Mouse (Mus musculus): ENCODE data around the gene Ap3m1. TPM values are rescaled to one million over a fixed set of nuclear protein-coding genes. Genes with fewer than 3 reads are reported as not detected.

Ap3m1 gene
- polyA plus RNA-seq, 1 experiment = 64.9 TPM

GRCm38 (mm10) chr14:21074398-21075320 is 22.4 kb upstream of the Ap3m1 start:
- Histone ChIP-seq H3K4me3 (ENCODE audit: insufficient read depth, low read length) (no peak overlapping the region), H3K27ac (ENCODE audit: insufficient read depth, low read length) (no peak overlapping the region), H3K4me1 (ENCODE audit: control insufficient read depth, insufficient read depth, low read length) (peaks cover 4% of the 10 kb centered on the region; the same call in 1 of the 2 replicates)
- TF ChIP-seq POLR2A (IDR thresholded peaks at IDR 0.05; ENCODE audit: extremely low read depth, insufficient read depth, low read length) (no peak), CTCF (IDR thresholded peaks at IDR 0.05; ENCODE audit: extremely low read depth, insufficient read depth, low read length) (no peak)

GRCm38 (mm10) chr14:21073981-21074380 is 21.7 kb upstream of the Ap3m1 start:
- no peak overlapping the region for H3K4me3 ChIP-seq (ENCODE audit: insufficient read depth, low read length)
- H3K4me1 ChIP-seq (ENCODE audit: control insufficient read depth, insufficient read depth, low read length) = peaks cover 4% of the 10 kb centered on the region; the same call in 1 of the 2 replicates
- TF ChIP-seq CTCF (IDR thresholded peaks at IDR 0.05; ENCODE audit: extremely low read depth, insufficient read depth, low read length) (no peak), POLR2A (IDR thresholded peaks at IDR 0.05; ENCODE audit: extremely low read depth, insufficient read depth, low read length) (no peak)
- H3K27ac ChIP-seq (ENCODE audit: insufficient read depth, low read length) = no peak overlapping the region

GRCm38 (mm10) chr14:21069594-21069993 is 17.3 kb upstream of the Ap3m1 start:
- no peak overlapping the region for H3K27ac ChIP-seq (ENCODE audit: insufficient read depth, low read length)
- no peak for TF ChIP-seq CTCF (IDR thresholded peaks at IDR 0.05; ENCODE audit: extremely low read depth, insufficient read depth, low read length)
- no peak for TF ChIP-seq POLR2A (IDR thresholded peaks at IDR 0.05; ENCODE audit: extremely low read depth, insufficient read depth, low read length)
- no peak overlapping the region for H3K4me3 ChIP-seq (ENCODE audit: insufficient read depth, low read length)
- no peaks in the 10 kb centered on the region for H3K4me1 ChIP-seq (ENCODE audit: control insufficient read depth, insufficient read depth, low read length)

- Histone ChIP-seq H3K27ac (ENCODE audit: insufficient read depth, low read length) (no peak overlapping the region), H3K4me3 (ENCODE audit: insufficient read depth, low read length) (no peak overlapping the region), H3K4me1 (ENCODE audit: control insufficient read depth, insufficient read depth, low read length) (no peaks in the 10 kb centered on the region)
- no peak for TF ChIP-seq POLR2A (IDR thresholded peaks at IDR 0.05; ENCODE audit: extremely low read depth, insufficient read depth, low read length)
- no peak for TF ChIP-seq CTCF (IDR thresholded peaks at IDR 0.05; ENCODE audit: extremely low read depth, insufficient read depth, low read length)
Measured at GRCm38 (mm10) chr14:21065490-21066162, 13.3 kb upstream of the Ap3m1 start.

- TF ChIP-seq POLR2A (IDR thresholded peaks at IDR 0.05; ENCODE audit: extremely low read depth, insufficient read depth, low read length) = no peak
- no peak for TF ChIP-seq CTCF (IDR thresholded peaks at IDR 0.05; ENCODE audit: extremely low read depth, insufficient read depth, low read length)
- H3K4me3 ChIP-seq (ENCODE audit: insufficient read depth, low read length) = no peak overlapping the region
- H3K27ac ChIP-seq (ENCODE audit: insufficient read depth, low read length) = no peak overlapping the region
- no peaks in the 10 kb centered on the region for H3K4me1 ChIP-seq (ENCODE audit: control insufficient read depth, insufficient read depth, low read length)
Measured at GRCm38 (mm10) chr14:21064321-21064720, 12.0 kb upstream of the Ap3m1 start.

- TF ChIP-seq CTCF (IDR thresholded peaks at IDR 0.05; ENCODE audit: extremely low read depth, insufficient read depth, low read length) = no peak
- TF ChIP-seq POLR2A (IDR thresholded peaks at IDR 0.05; ENCODE audit: extremely low read depth, insufficient read depth, low read length) = no peak
- Histone ChIP-seq H3K4me3 (ENCODE audit: insufficient read depth, low read length) (no peak overlapping the region), H3K4me1 (ENCODE audit: control insufficient read depth, insufficient read depth, low read length) (no peaks in the 10 kb centered on the region), H3K27ac (ENCODE audit: insufficient read depth, low read length) (no peak overlapping the region)
Measured at GRCm38 (mm10) chr14:21062766-21063513, 10.6 kb upstream of the Ap3m1 start.

GRCm38 (mm10) chr14:21058972-21059371 is 6.7 kb upstream of the Ap3m1 start:
- TF ChIP-seq POLR2A (IDR thresholded peaks at IDR 0.05; ENCODE audit: extremely low read depth, insufficient read depth, low read length) = no peak
- TF ChIP-seq CTCF (IDR thresholded peaks at IDR 0.05; ENCODE audit: extremely low read depth, insufficient read depth, low read length) = no peak

GRCm38 (mm10) chr14:21053586-21053985 is 1.3 kb upstream of the Ap3m1 start:
- Histone ChIP-seq H3K27ac (ENCODE audit: insufficient read depth, low read length) (no peak overlapping the region), H3K4me3 (ENCODE audit: insufficient read depth, low read length) (no peak overlapping the region), H3K4me1 (ENCODE audit: control insufficient read depth, insufficient read depth, low read length) (peaks cover 3% of the 10 kb centered on the region; the same call in 1 of the 2 replicates)
- TF ChIP-seq POLR2A (IDR thresholded peaks at IDR 0.05; ENCODE audit: extremely low read depth, insufficient read depth, low read length) (no peak), CTCF (IDR thresholded peaks at IDR 0.05; ENCODE audit: extremely low read depth, insufficient read depth, low read length) (no peak)

More at GRCm38 (mm10) chr14:21058972-21059371, 6.7 kb upstream of the Ap3m1 start:
- Histone ChIP-seq H3K4me3 (ENCODE audit: insufficient read depth, low read length) (no peak overlapping the region), H3K4me1 (ENCODE audit: control insufficient read depth, insufficient read depth, low read length) (no peaks in the 10 kb centered on the region), H3K27ac (ENCODE audit: insufficient read depth, low read length) (no peak overlapping the region)

- Histone ChIP-seq H3K4me3 (ENCODE audit: insufficient read depth, low read length) (peak overlapping the region; percentile 80), H3K27ac (ENCODE audit: insufficient read depth, low read length) (no peak overlapping the region), H3K4me1 (ENCODE audit: control insufficient read depth, insufficient read depth, low read length) (peaks cover 3% of the 10 kb centered on the region; the same call in 1 of the 2 replicates)
- no peak for TF ChIP-seq CTCF (IDR thresholded peaks at IDR 0.05; ENCODE audit: extremely low read depth, insufficient read depth, low read length)
- no peak for TF ChIP-seq POLR2A (IDR thresholded peaks at IDR 0.05; ENCODE audit: extremely low read depth, insufficient read depth, low read length)
Measured at GRCm38 (mm10) chr14:21053151-21053550, 843 bp upstream of the Ap3m1 start.
